Mouse (Mus musculus) intestine, postnatal 0 days (tissue): ENCODE measurements around the gene Gm21987. TPM values are rescaled to one million over a fixed set of nuclear protein-coding genes. Genes with fewer than 3 reads are reported as not detected.

Experiments used
- ATAC-seq: fragments of 200-750 bp; cut with Nextera tagmentation; 2 replicates; pipeline ENCODE4 v1.8.0; 2017; ENCODE audit warnings: mild to moderate bottlenecking, moderate TSS enrichment, moderate library complexity
- H3K27ac ChIP-seq: fragments of 300-500 bp; sonication (generic); 2 replicates; pipeline ENCODE4 v1.5.1; 2014; ENCODE audit warnings: mild to moderate bottlenecking, low read depth, low read length, moderate library complexity
- H3K27me3 ChIP-seq: fragments of 300-500 bp; sonication (generic); replicated peaks from 2 replicates; pipeline ENCODE4 v1.6.1; 2014; ENCODE audit warnings: low read length, mixed read lengths; ENCODE audit not compliant: control insufficient read depth, insufficient read depth
- H3K36me3 ChIP-seq: fragments of 300-500 bp; sonication (generic); 2 replicates; pipeline ENCODE4 v1.6.1; 2014; ENCODE audit warnings: mild to moderate bottlenecking, moderate library complexity; ENCODE audit not compliant: control insufficient read depth, insufficient read depth
- H3K4me1 ChIP-seq: fragments of 300-500 bp; sonication (generic); replicated peaks from 2 replicates; pipeline ENCODE4 v1.6.1; 2014; ENCODE audit warnings: antibody characterized with exemption, low read length, mixed read lengths; ENCODE audit not compliant: control insufficient read depth, insufficient read depth
- H3K4me2 ChIP-seq: fragments of 300-500 bp; sonication (generic); replicated peaks from 2 replicates; pipeline ENCODE4 v1.6.1; 2014; ENCODE audit warnings: low read depth, mild to moderate bottlenecking, moderate library complexity
- H3K4me3 ChIP-seq: fragments of 300-500 bp; sonication (generic); 2 replicates; pipeline ENCODE4 v1.5.1; 2014; ENCODE audit warnings: low read depth, low read length
- H3K9ac ChIP-seq: fragments of 300-500 bp; sonication (generic); 2 replicates; pipeline ENCODE4 v1.6.1; 2014; ENCODE audit warnings: mild to moderate bottlenecking, low read depth, low read length
- H3K9me3 ChIP-seq: fragments of 300-500 bp; sonication (generic); 2 replicates; pipeline ENCODE4 v1.6.1; 2016; ENCODE audit warnings: mixed run types; ENCODE audit not compliant: control insufficient read depth
- CTCF ChIP-seq: sonication (generic); IDR thresholded peaks from 2 replicates; pipeline ENCODE4 v1.5.1; 2016; ENCODE audit warnings: low read depth, mild to moderate bottlenecking, control low read depth, antibody characterized with exemption, moderate library complexity
- WGBS: fragments of 180-500 bp; shearing (Covaris S2); extraction: QIAGEN DNeasy Blood & Tissue Kit; methylation state at CpG from one replicate; pipeline ENCODE4 v1.1.7; 2014; 5-methylcytosine and 5-hydroxymethylcytosine counted together
- polyA plus RNA-seq: library from polyadenylated mRNA; unstranded; fragments of >200 nt; fragmentation: Nextera tagmentation; extraction: Ambion mirVana; gene quantifications from 2 replicates; pipeline ENCODE4 v1.2.1, GENCODE M21; 2015

Gene Gm21987
- polyA plus RNA-seq, 1 experiment from 2014 or later = 0.38 TPM

- Histone ChIP-seq H3K27ac (no peak overlapping the region), H3K9me3 (no peaks in the 10 kb centered on the region)
- peak; percentile 26; the same call in 1 of the 2 replicates for ATAC-seq
Measured at GRCm38 (mm10) chr16:38344941-38345725, 1.7 kb upstream of the Gm21987 start.

GRCm38 (mm10) chr16:38347588-38347987, 748 bp downstream of the Gm21987 start:
- H3K4me1 ChIP-seq = peaks cover 7% of the 10 kb centered on the region; the same call in 1 of the 2 replicates
- peak overlapping the region; percentile 89 for H3K9ac ChIP-seq
- peak overlapping the region; percentile 76 for H3K4me2 ChIP-seq
- H3K36me3 ChIP-seq = peaks cover 21% of the 10 kb centered on the region
- peak overlapping the region; percentile 76 for H3K4me3 ChIP-seq
- no peak overlapping the region for H3K27ac ChIP-seq
- H3K27me3 ChIP-seq = no peaks in the 10 kb centered on the region
- ATAC-seq = no peak
- 53% methylated on average over 6 of the region's 6 CpGs for WGBS
- no peaks in the 10 kb centered on the region for H3K9me3 ChIP-seq
- TF ChIP-seq CTCF = no peak

More at GRCm38 (mm10) chr16:38344941-38345725, 1.7 kb upstream of the Gm21987 start:
- peaks cover 7% of the 10 kb centered on the region; the same call in 1 of the 2 replicates for H3K36me3 ChIP-seq
- no peak overlapping the region for H3K4me3 ChIP-seq
- H3K4me1 ChIP-seq = peaks cover 10% of the 10 kb centered on the region; the same call in 1 of the 2 replicates
- no peak overlapping the region for H3K9ac ChIP-seq
- H3K27me3 ChIP-seq = no peaks in the 10 kb centered on the region
- 56% methylated on average over 3 of the region's 3 CpGs for WGBS
- H3K4me2 ChIP-seq = no peak overlapping the region
- TF ChIP-seq CTCF = peak; percentile 69

DNA sequence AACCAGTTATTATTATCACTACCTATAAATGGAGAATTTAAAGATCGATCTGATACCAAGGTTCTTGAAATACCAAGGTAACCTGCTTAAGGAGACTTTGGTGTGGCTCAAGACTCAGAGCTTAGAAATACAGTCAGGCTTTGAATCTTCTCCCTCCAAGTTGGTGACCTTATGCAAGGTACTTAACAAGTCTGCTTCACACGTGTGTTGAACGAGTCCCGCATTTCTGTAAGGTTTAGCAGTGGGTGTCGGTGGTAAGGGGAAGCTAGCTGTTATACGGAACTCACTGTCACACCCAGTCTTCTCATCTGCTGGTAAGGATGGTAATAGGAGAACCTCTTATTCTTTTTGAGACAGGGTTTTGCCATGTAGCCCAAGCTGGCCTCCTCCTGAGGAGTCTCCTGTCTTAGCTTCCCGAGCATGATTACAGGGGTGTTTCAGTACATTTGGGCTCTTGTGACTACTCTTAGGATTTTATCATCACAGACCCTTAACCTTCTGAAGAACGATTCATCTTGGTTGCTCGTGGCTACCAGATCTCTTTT, 1.4 kb downstream of the Gm21987 start:
- Histone ChIP-seq H3K4me1 (peaks cover 7% of the 10 kb centered on the region; the same call in 1 of the 2 replicates), H3K4me3 (no peak overlapping the region), H3K36me3 (peaks cover 21% of the 10 kb centered on the region), H3K27ac (no peak overlapping the region), H3K9me3 (no peaks in the 10 kb centered on the region), H3K4me2 (peak overlapping the region; percentile 76), H3K9ac (no peak overlapping the region), H3K27me3 (no peaks in the 10 kb centered on the region)
- WGBS = 73% methylated on average over 9 of the region's 9 CpGs
- ATAC-seq = no peak
- no peak for TF ChIP-seq CTCF

DNA sequence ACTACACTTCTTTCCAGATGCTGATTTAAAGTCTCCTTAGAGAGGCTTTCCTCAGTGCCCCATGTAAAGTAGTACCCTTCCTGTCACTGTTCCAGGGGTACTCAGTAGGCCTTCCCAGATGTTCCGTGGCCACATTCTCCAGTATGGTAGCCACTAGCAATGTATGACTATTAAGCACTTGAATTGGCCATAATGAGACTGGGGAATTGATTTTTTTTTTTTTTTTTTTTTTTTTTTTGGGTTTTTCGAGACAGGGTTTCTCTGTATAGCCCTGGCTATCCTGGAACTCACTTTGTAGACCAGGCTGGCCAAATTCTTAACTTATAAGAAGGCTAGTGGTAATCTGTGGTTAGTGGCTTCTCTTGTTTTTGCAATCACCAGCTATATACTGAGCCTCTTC, 3.0 kb downstream of the Gm21987 start:
- H3K4me1 ChIP-seq = peaks cover 7% of the 10 kb centered on the region; the same call in 1 of the 2 replicates
- peaks cover 26% of the 10 kb centered on the region for H3K36me3 ChIP-seq
- no peaks in the 10 kb centered on the region for H3K9me3 ChIP-seq
- no peak for TF ChIP-seq CTCF
- H3K4me2 ChIP-seq = 0 out of 2 replicates have a peak overlapping the region, but pooled peaks have one; percentile 9
- H3K27me3 ChIP-seq = no peaks in the 10 kb centered on the region
- ATAC-seq = no peak
- no peak overlapping the region for H3K4me3 ChIP-seq
- H3K27ac ChIP-seq = peak overlapping the region; percentile 42; the same call in 1 of the 2 replicates
- no peak overlapping the region for H3K9ac ChIP-seq
- WGBS = 90% methylated on average over 2 of the region's 2 CpGs

- ATAC-seq = peak; percentile 61
- Histone ChIP-seq H3K27ac (peak overlapping the region; percentile 42), H3K4me3 (no peak overlapping the region), H3K4me2 (0 out of 2 replicates have a peak overlapping the region, but pooled peaks have one; percentile 9), H3K4me1 (peaks cover 7% of the 10 kb centered on the region; the same call in 1 of the 2 replicates), H3K36me3 (peaks cover 26% of the 10 kb centered on the region), H3K9ac (no peak overlapping the region), H3K27me3 (no peaks in the 10 kb centered on the region), H3K9me3 (no peaks in the 10 kb centered on the region)
- no peak for TF ChIP-seq CTCF
- WGBS = 38% methylated on average over 7 of the region's 7 CpGs
Measured at GRCm38 (mm10) chr16:38350361-38350855, 3.6 kb downstream of the Gm21987 start.

- Histone ChIP-seq H3K9me3 (no peaks in the 10 kb centered on the region), H3K9ac (no peak overlapping the region), H3K4me3 (no peak overlapping the region), H3K27ac (no peak overlapping the region), H3K36me3 (peaks cover 26% of the 10 kb centered on the region), H3K27me3 (no peaks in the 10 kb centered on the region), H3K4me2 (no peak overlapping the region), H3K4me1 (peaks cover 7% of the 10 kb centered on the region; the same call in 1 of the 2 replicates)
- TF ChIP-seq CTCF = no peak
- 46% methylated on average over 6 of the region's 6 CpGs for WGBS
- no peak for ATAC-seq
Measured at GRCm38 (mm10) chr16:38350939-38351338, 4.1 kb downstream of the Gm21987 start.
